Mouse (Mus musculus): ENCODE measurements around the gene Syt3. TPM values are rescaled to one million over a fixed set of nuclear protein-coding genes. Genes with fewer than 3 reads are reported as not detected.

The Syt3 gene
- total and polyA plus RNA-seq, 3 experiments = 0.02 TPM; not detected in 2

DNA sequence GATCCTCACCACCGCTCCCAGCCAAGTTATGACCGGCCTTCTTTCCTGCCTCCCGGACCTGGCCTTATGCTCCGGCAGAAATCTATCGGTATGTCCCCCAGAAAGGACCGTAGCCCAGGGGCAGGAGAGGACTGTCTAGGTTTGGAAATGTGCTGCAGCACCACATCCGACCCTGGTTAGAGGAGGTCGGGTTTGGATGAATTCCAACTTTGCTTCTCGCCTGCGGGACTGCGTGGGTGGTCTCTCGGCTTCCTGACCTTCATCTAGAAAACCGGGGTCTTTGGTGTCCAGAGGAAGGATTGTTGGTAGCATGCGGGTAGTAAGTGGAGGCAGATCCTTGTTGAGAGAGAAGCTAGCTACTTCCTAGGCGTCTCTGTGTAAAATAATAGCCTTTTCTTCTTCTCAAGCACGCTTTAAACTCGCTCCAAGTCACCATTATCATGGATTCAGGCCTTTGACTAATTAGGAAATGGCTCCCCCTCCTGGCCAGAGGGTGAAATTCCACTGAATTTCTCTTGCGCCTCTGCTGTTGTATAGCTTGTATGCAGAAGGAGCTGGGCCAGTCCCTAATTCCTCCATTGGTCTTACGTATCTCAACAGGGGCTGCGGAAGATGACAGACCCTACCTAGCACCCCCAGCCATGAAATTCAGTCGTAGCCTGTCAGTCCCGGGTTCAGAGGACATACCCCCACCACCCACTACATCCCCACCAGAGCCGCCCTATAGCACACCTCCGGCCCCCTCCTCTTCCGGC is 32.8 kb upstream of the Syt3 start:
- no peak for TF ChIP-seq GATA1 (IDR thresholded peaks at IDR 0.05; ENCODE audit: borderline replicate concordance, low read length)
- TF ChIP-seq CTCF (IDR thresholded peaks at IDR 0.05; ENCODE audit: low read depth, low read length) = peak; percentile 58; the same call in 1 of the 2 replicates
- Histone ChIP-seq H3K4me1 (ENCODE audit: insufficient read depth, low read depth, low read length) (peaks cover 9% of the 10 kb centered on the region), H3K4me3 (ENCODE audit: low read depth, low read length) (no peak overlapping the region), H3K9me3 (replicated peaks) (peaks cover 11% of the 10 kb centered on the region), H3K36me3 (replicated peaks) (no peaks in the 10 kb centered on the region), H3K27me3 (ENCODE audit: insufficient read depth, low read length) (peaks cover 24% of the 10 kb centered on the region)
- peak; percentile 74 for DNase-seq (ENCODE audit: low spot score)
- ATAC-seq (ENCODE audit: extremely low read depth, insufficient number of reproducible peaks, low FRiP score, poor library complexity, severe bottlenecking) = 0 out of 2 replicates have a peak, but pooled peaks have one; percentile 34

- TF ChIP-seq GATA2 (IDR thresholded peaks at IDR 0.05; ENCODE audit: borderline replicate concordance, low read depth, low read length) = no peak
- TF ChIP-seq TAL1 (conservative IDR thresholded peaks at IDR 0.05; ENCODE audit: low read depth, low read length) = no peak
- TF ChIP-seq GATA1 (IDR thresholded peaks at IDR 0.05; ENCODE audit: borderline replicate concordance, low read length) = no peak
- no peak for TF ChIP-seq CTCF (IDR thresholded peaks at IDR 0.05; ENCODE audit: low read depth, low read length)
- TF ChIP-seq POLR2AphosphoS5 (IDR thresholded peaks at IDR 0.05; ENCODE audit: insufficient replicate concordance, low read depth, low read length) = no peak
- Histone ChIP-seq H3K9me3 (replicated peaks) (peaks cover 11% of the 10 kb centered on the region), H3K4me1 (ENCODE audit: insufficient read depth, low read depth, low read length) (peaks cover 13% of the 10 kb centered on the region), H3K27me3 (ENCODE audit: insufficient read depth, low read length) (peaks cover 29% of the 10 kb centered on the region), H3K4me3 (ENCODE audit: low read depth, low read length) (no peak overlapping the region; the same call in 1 of the 2 replicates), H3K36me3 (replicated peaks) (no peaks in the 10 kb centered on the region)
- ATAC-seq (ENCODE audit: extremely low read depth, insufficient number of reproducible peaks, low FRiP score, poor library complexity, severe bottlenecking) (no peak), DNase-seq (ENCODE audit: low spot score) (no peak)
Measured at GRCm38 (mm10) chr7:44351881-44352749, 31.8 kb upstream of the Syt3 start.

- TF ChIP-seq GATA1 (IDR thresholded peaks at IDR 0.05; ENCODE audit: borderline replicate concordance, low read length) = no peak
- no peak for TF ChIP-seq TAL1 (conservative IDR thresholded peaks at IDR 0.05; ENCODE audit: low read depth, low read length)
- TF ChIP-seq CTCF (IDR thresholded peaks at IDR 0.05; ENCODE audit: low read depth, low read length) = no peak
- ATAC-seq (ENCODE audit: extremely low read depth, insufficient number of reproducible peaks, low FRiP score, poor library complexity, severe bottlenecking) = no peak
- peaks cover 11% of the 10 kb centered on the region for H3K9me3 ChIP-seq (replicated peaks)
- peaks cover 35% of the 10 kb centered on the region for H3K27me3 ChIP-seq (ENCODE audit: insufficient read depth, low read length)
- peaks cover 17% of the 10 kb centered on the region for H3K4me1 ChIP-seq (ENCODE audit: insufficient read depth, low read depth, low read length)
- DNase-seq (ENCODE audit: low spot score) = no peak
- no peak overlapping the region for H3K4me3 ChIP-seq (ENCODE audit: low read depth, low read length)
- H3K36me3 ChIP-seq (replicated peaks) = no peaks in the 10 kb centered on the region
Measured at GRCm38 (mm10) chr7:44352750-44353600, 30.9 kb upstream of the Syt3 start.

DNA sequence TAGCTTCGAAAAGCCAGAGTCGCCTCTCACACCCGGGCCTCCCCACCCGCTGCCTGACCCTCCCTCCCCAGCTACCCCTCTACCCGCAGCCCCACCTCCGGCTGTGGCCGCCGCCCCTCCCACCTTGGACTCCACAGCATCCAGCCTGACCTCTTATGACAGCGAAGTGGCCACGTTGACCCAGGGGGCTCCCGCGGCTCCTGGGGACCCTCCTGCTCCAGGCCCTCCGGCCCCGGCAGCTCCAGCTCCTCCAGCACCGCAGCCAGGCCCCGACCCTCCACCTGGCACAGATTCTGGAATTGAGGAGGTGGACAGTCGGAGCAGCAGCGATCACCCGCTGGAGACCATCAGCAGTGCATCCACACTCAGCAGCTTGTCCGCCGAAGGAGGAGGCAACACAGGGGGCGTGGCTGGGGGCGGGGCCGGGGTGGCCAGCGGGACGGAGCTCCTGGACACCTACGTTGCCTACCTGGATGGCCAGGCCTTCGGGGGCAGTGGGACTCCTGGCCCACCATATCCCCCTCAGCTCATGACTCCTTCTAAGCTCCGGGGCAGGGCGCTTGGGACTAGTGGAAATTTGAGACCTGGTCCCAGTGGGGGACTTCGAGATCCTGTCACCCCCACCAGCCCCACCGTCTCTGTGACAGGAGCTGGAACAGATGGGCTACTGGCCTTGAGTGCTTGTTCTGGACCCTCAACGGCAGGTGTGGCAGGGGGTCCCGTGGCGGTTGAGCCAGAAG is 30.1 kb upstream of the Syt3 start:
- TF ChIP-seq GATA2 (IDR thresholded peaks at IDR 0.05; ENCODE audit: borderline replicate concordance, low read depth, low read length) (no peak), GATA1 (IDR thresholded peaks at IDR 0.05; ENCODE audit: borderline replicate concordance, low read length) (no peak), CTCF (IDR thresholded peaks at IDR 0.05; ENCODE audit: low read depth, low read length) (no peak), POLR2AphosphoS5 (IDR thresholded peaks at IDR 0.05; ENCODE audit: insufficient replicate concordance, low read depth, low read length) (no peak), TAL1 (conservative IDR thresholded peaks at IDR 0.05; ENCODE audit: low read depth, low read length) (no peak)
- peaks cover 22% of the 10 kb centered on the region for H3K4me1 ChIP-seq (ENCODE audit: insufficient read depth, low read depth, low read length)
- ATAC-seq (ENCODE audit: extremely low read depth, insufficient number of reproducible peaks, low FRiP score, poor library complexity, severe bottlenecking) = no peak
- peaks cover 11% of the 10 kb centered on the region for H3K9me3 ChIP-seq (replicated peaks)
- H3K27me3 ChIP-seq (ENCODE audit: insufficient read depth, low read length) = peaks cover 35% of the 10 kb centered on the region
- H3K4me3 ChIP-seq (ENCODE audit: low read depth, low read length) = no peak overlapping the region
- DNase-seq (ENCODE audit: low spot score) = no peak
- no peaks in the 10 kb centered on the region for H3K36me3 ChIP-seq (replicated peaks)

DNA sequence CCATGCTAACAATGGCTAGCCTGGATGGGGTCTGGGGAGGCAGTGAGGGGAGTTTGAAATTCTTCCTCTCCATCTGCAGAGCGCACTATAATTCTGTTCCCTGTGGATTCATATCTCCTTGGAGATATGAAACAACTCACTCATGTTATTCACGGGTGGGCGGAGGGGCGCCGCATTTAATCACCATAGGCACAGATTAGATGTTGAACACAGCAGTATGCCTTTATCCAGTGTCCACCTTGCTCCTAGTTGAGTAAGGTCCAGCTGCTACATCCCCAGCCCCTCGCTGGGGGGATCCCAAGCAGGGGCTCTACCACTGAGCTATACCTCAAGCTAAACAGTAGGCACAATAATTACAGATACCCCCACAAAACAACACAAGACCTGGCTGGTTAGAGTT is 28.5 kb upstream of the Syt3 start:
- Histone ChIP-seq H3K4me1 (ENCODE audit: insufficient read depth, low read depth, low read length) (peaks cover 32% of the 10 kb centered on the region), H3K9me3 (replicated peaks) (peaks cover 11% of the 10 kb centered on the region), H3K36me3 (replicated peaks) (no peaks in the 10 kb centered on the region), H3K4me3 (ENCODE audit: low read depth, low read length) (no peak overlapping the region), H3K27me3 (ENCODE audit: insufficient read depth, low read length) (peaks cover 40% of the 10 kb centered on the region)
- no peak for TF ChIP-seq GATA2 (IDR thresholded peaks at IDR 0.05; ENCODE audit: borderline replicate concordance, low read depth, low read length)
- DNase-seq (ENCODE audit: low spot score) (no peak), ATAC-seq (ENCODE audit: extremely low read depth, insufficient number of reproducible peaks, low FRiP score, poor library complexity, severe bottlenecking) (no peak)
